Comparison of ENCODE assay signal across 20 mouse cellular contexts in the genomic region with DNA sequence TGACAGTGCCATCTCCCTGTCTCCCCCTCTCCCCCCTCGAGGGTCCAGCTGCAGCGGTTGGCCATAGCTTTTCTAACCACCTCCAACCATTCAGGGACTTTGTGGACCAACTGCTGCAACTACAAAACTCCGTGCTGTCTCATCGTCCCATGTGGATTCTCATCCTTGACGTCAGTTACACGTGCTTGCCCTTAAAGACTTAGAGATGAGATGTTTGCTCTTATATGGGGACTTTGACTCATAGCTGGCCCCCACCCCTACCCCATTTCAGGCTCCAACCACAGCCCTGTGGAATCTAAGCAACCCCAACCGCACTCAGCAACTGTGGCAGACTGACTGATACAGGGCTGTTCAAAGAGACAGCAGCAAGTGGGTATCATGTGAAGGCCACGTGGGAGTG. TPM values are rescaled to one million over a fixed set of nuclear protein-coding genes. Genes with fewer than 3 reads are reported as not detected.
DNase-seq lines count a peak whose midpoint lies in the region; ATAC-seq and TF ChIP-seq lines count a peak whose summit lies in the region.
"Had no signal": no experiment of that assay in that cellular context is flagged by ENCODE, and none has a peak within 500 bp of the region (broad histone marks: within the 10 kb centered on the region; RNA-seq: fewer than 3 reads in every experiment).

No protein-coding gene starts in this region.

- H3K79me2 ChIP-seq in CH12.LX (replicated peaks; ENCODE audit: control insufficient read depth, extremely low read depth, insufficient read depth, poor library complexity, severe bottlenecking) (no peaks in the 10 kb centered on the region), myocyte (ENCODE audit: control insufficient read depth, insufficient read depth) (no peaks in the 10 kb centered on the region)

- dilution Hi-C loops in CH12.LX (cut with MboI; ENCODE audit: extremely low pct_ligation_motif_present, extremely low pct_unique_long_range_greater_than_20kb, low sequenced_read_pairs), result no loop called here

- no peak for DNase-seq in limb, embryonic 11.5 days (ENCODE audit: low spot score)
- no peak for DNase-seq in limb, embryonic 10.5 days (ENCODE audit: low spot score)
- no peak for DNase-seq in CH12.LX (ENCODE audit: extremely low read depth)
- DNase-seq in embryonic facial prominence, embryonic 10.5 days (ENCODE audit: low spot score), result no peak
- no peak for DNase-seq in frontal cortex, postnatal 10 days (ENCODE audit: low spot score in 2 of 2)
- DNase-seq: adrenal gland, adult 2 months; adrenal gland, postnatal 25 days; cerebellum, adult 11 months; cerebellum, adult 9-10 months; gastrocnemius, adult 2 months; gastrocnemius, postnatal 25 days; heart, postnatal 4 days; kidney, adult 11 months had no signal

- H3K27me3 ChIP-seq in limb, embryonic 11.5 days (ENCODE audit: control insufficient read depth, insufficient read depth, low read length), result peaks cover 35% of the 10 kb centered on the region
- peaks cover 70% of the 10 kb centered on the region for H3K27me3 ChIP-seq in limb, embryonic 10.5 days (ENCODE audit: low read depth, poor library complexity, severe bottlenecking)
- H3K27me3 ChIP-seq in CH12.LX (replicated peaks), result peaks cover 43% of the 10 kb centered on the region
- peaks cover 60% of the 10 kb centered on the region for H3K27me3 ChIP-seq in embryonic facial prominence, embryonic 10.5 days (replicated peaks; ENCODE audit: low read depth, poor library complexity, severe bottlenecking)
- H3K27me3 ChIP-seq in myocyte (ENCODE audit: control insufficient read depth, insufficient read depth, insufficient read length), result no peaks in the 10 kb centered on the region

- no peak overlapping the region for H3K9ac ChIP-seq in limb, embryonic 11.5 days (ENCODE audit: low read length)
- no peak overlapping the region for H3K9ac ChIP-seq in CH12.LX (ENCODE audit: insufficient read depth, low read depth)

- no peak for TF ChIP-seq POLR2A in CH12.LX (IDR thresholded peaks at IDR 0.05; ENCODE audit: low read depth, low read length)
- TF ChIP-seq POLR2A in myocyte (IDR thresholded peaks at IDR 0.05; ENCODE audit: insufficient read length, low read depth), result no peak

- no peak for TF ChIP-seq EP300 in CH12.LX (IDR thresholded peaks at IDR 0.05; ENCODE audit: low read length)

- no peak for ATAC-seq in limb, embryonic 11.5 days (ENCODE audit: insufficient number of reproducible peaks, low FRiP score, low TSS enrichment, low read depth)
- no peak for ATAC-seq in cerebellum, adult (ENCODE audit: insufficient number of reproducible peaks, low FRiP score, low TSS enrichment)

- in situ Hi-C loops in CH12.LX (cut with MboI; ENCODE audit: low pct_ligation_motif_present, low pct_unique_long_range_greater_than_20kb, low sequenced_read_pairs), result no loop called here

- H3K4me2 ChIP-seq in limb, embryonic 11.5 days (ENCODE audit: low read depth, severe bottlenecking), result 0 out of 2 replicates have a peak overlapping the region, but pooled peaks have one; percentile 97
- H3K4me2 ChIP-seq in CH12.LX (ENCODE audit: insufficient read depth, low read depth, poor library complexity, severe bottlenecking), result no peak overlapping the region
- peak overlapping the region; percentile 77 for H3K4me2 ChIP-seq in myocyte (ENCODE audit: low read depth)

- H3K27ac ChIP-seq in limb, embryonic 11.5 days (replicated peaks; ENCODE audit: low read depth, low read length), result no peak overlapping the region
- no peak overlapping the region for H3K27ac ChIP-seq in limb, embryonic 10.5 days
- H3K27ac ChIP-seq in CH12.LX (ENCODE audit: insufficient read depth, low read depth), result no peak overlapping the region
- H3K27ac ChIP-seq in embryonic facial prominence, embryonic 10.5 days (replicated peaks), result no peak overlapping the region
- H3K27ac ChIP-seq: embryonic facial prominence, embryonic 13.5 days; forebrain, embryonic 12.5 days; heart, embryonic 13.5 days; hindbrain, embryonic 14.5 days had no signal

- H3K36me3 ChIP-seq in limb, embryonic 11.5 days (ENCODE audit: control insufficient read depth, insufficient read depth, low read length), result no peaks in the 10 kb centered on the region
- no peaks in the 10 kb centered on the region for H3K36me3 ChIP-seq in limb, embryonic 10.5 days
- H3K36me3 ChIP-seq in CH12.LX (replicated peaks in 1 of 2; ENCODE audit: control insufficient read depth in 1 of 2, insufficient read depth in 1 of 2, low read length in 1 of 2) (no peaks in the 10 kb centered on the region), myocyte (ENCODE audit: control insufficient read depth, insufficient read depth) (no peaks in the 10 kb centered on the region)
- no peaks in the 10 kb centered on the region for H3K36me3 ChIP-seq in embryonic facial prominence, embryonic 10.5 days (replicated peaks)
- H3K36me3 ChIP-seq: embryonic facial prominence, embryonic 13.5 days; forebrain, embryonic 12.5 days; heart, embryonic 13.5 days had no signal

- H3ac ChIP-seq in myocyte (ENCODE audit: control insufficient read depth, insufficient read length), result no peak overlapping the region

- no peak for TF ChIP-seq CTCF in CH12.LX (conservative IDR thresholded peaks at IDR 0.05 in 1 of 2, IDR thresholded peaks at IDR 0.05 in 1 of 2; ENCODE audit: low read depth in 2 of 2, low read length in 2 of 2)

- peaks cover 4% of the 10 kb centered on the region; the same call in 1 of the 2 replicates for H3K4me1 ChIP-seq in limb, embryonic 11.5 days (ENCODE audit: control insufficient read depth, insufficient read depth, low read length)
- H3K4me1 ChIP-seq in limb, embryonic 10.5 days, result peaks cover 18% of the 10 kb centered on the region
- H3K4me1 ChIP-seq in CH12.LX (ENCODE audit: control insufficient read depth in 1 of 2, insufficient read depth in 2 of 2), result peaks cover 0 to 15% of the 10 kb centered on the region in 2 experiments; a peak in 2 of 4 replicates
- peaks cover 41% of the 10 kb centered on the region for H3K4me1 ChIP-seq in embryonic facial prominence, embryonic 10.5 days

- 74% methylated on average over 8 of the region's 8 CpGs for WGBS in limb, embryonic 11.5 days
- 72% methylated on average over 8 of the region's 8 CpGs for WGBS in limb, embryonic 10.5 days
- 77% methylated on average over 8 of the region's 8 CpGs for WGBS in embryonic facial prominence, embryonic 10.5 days

- no peak overlapping the region for H3K4me3 ChIP-seq in limb, embryonic 11.5 days (ENCODE audit: low read depth, low read length)
- no peak overlapping the region for H3K4me3 ChIP-seq in limb, embryonic 10.5 days
- H3K4me3 ChIP-seq in CH12.LX (replicated peaks in 1 of 3; ENCODE audit: low read depth in 2 of 3, low read length in 2 of 3, poor library complexity in 1 of 3) (no peak overlapping the region), myocyte (peak overlapping the region; percentile 39)
- 0 out of 2 replicates have a peak overlapping the region, but pooled peaks have one; percentile 71 for H3K4me3 ChIP-seq in embryonic facial prominence, embryonic 10.5 days

- no peak for TF ChIP-seq RAD21 in CH12.LX (IDR thresholded peaks at IDR 0.05; ENCODE audit: low read depth, low read length)

- no peaks in the 10 kb centered on the region for H3K9me3 ChIP-seq in limb, embryonic 11.5 days (ENCODE audit: control insufficient read depth, low read length)
- no peaks in the 10 kb centered on the region for H3K9me3 ChIP-seq in limb, embryonic 10.5 days (replicated peaks)
- H3K9me3 ChIP-seq in CH12.LX (replicated peaks; ENCODE audit: low read length), result peaks cover 3% of the 10 kb centered on the region
- H3K9me3 ChIP-seq in embryonic facial prominence, embryonic 10.5 days, result no peaks in the 10 kb centered on the region
- H3K9me3 ChIP-seq: embryonic facial prominence, embryonic 13.5 days; forebrain, embryonic 12.5 days; heart, embryonic 13.5 days had no signal

TF ChIP-seq in CH12.LX, 34 proteins besides CTCF, POLR2A, EP300 and RAD21:
- TF ChIP-seq BHLHE40 (IDR thresholded peaks at IDR 0.05; ENCODE audit: low read depth, low read length) (peak; percentile 35), PAX5 (IDR thresholded peaks at IDR 0.05; ENCODE audit: low read length) (no peak)

TF ChIP-seq in myocyte, 11 proteins besides CTCF, POLR2A, EP300 and RAD21:
- TF ChIP-seq USF1 (IDR thresholded peaks at IDR 0.05; ENCODE audit: low read depth) (no peak), MYOG (IDR thresholded peaks at IDR 0.05; ENCODE audit: control insufficient read depth in 1 of 3, insufficient read depth in 1 of 3, insufficient read length in 2 of 3, low read depth in 2 of 3) (no peak), SRF (IDR thresholded peaks at IDR 0.05; ENCODE audit: control insufficient read depth, insufficient read length, low read depth) (no peak), MAX (IDR thresholded peaks at IDR 0.05; ENCODE audit: low read depth) (peak; percentile 13), E2F4 (IDR thresholded peaks at IDR 0.05; ENCODE audit: insufficient read depth) (no peak)
TF ChIP-seq in myocyte: peak in this region for 1.

RNA-seq across cellular contexts. Expression of a gene that starts 0.9 kb away (rescaled TPM):
- 0.09 and 0.32 TPM in 2 replicates for polyA plus RNA-seq in limb, embryonic 11.5 days (2014; fragmentation: Nextera tagmentation; extraction: Ambion mirVana)
- 0.06 and 0.21 TPM in 2 replicates for polyA plus RNA-seq in limb, embryonic 10.5 days (2016; fragmentation: Nextera tagmentation; extraction: Ambion mirVana)
- total RNA-seq in CH12.LX (2012; rRNA removed) (not detected in 2 replicates), CH12.LX (2014; rRNA removed) (not detected in 2 replicates)
- polyA plus RNA-seq in CH12.LX (2012; ENCODE audit: insufficient read length, low read depth) (not detected in 2 replicates), myocyte (2012; fragmentation: generic; extraction: Trizol) (13.5 TPM)
- 0.72 and 0.99 TPM in 2 replicates for polyA plus RNA-seq in embryonic facial prominence, embryonic 10.5 days (2016; fragmentation: Nextera tagmentation; extraction: Ambion mirVana)
- total RNA-seq: granulocyte monocyte progenitor cell, adult 5-6 weeks had no signal

RNA-seq across cellular contexts. Expression of a gene that starts 29.0 kb away (rescaled TPM):
- 1.4 and 1.8 TPM in 2 replicates for polyA plus RNA-seq in limb, embryonic 11.5 days (2014; fragmentation: Nextera tagmentation; extraction: Ambion mirVana)
- polyA plus RNA-seq in limb, embryonic 10.5 days (2016; fragmentation: Nextera tagmentation; extraction: Ambion mirVana), result 1.9 and 2.0 TPM in 2 replicates
- total RNA-seq in CH12.LX (2012; rRNA removed) (not detected in 2 replicates), CH12.LX (2014; rRNA removed) (not detected in 2 replicates)
- polyA plus RNA-seq in CH12.LX (2012; ENCODE audit: insufficient read length, low read depth) (not detected in 2 replicates), myocyte (2012; fragmentation: generic; extraction: Trizol) (1.6 TPM)
- 3.9 and 5.8 TPM in 2 replicates for polyA plus RNA-seq in embryonic facial prominence, embryonic 10.5 days (2016; fragmentation: Nextera tagmentation; extraction: Ambion mirVana)
- total RNA-seq: granulocyte monocyte progenitor cell, adult 5-6 weeks had no signal

RNA-seq across cellular contexts. Expression of a gene that starts 29.9 kb away (rescaled TPM):
- polyA plus RNA-seq in limb, embryonic 11.5 days (2014; fragmentation: Nextera tagmentation; extraction: Ambion mirVana), result 7.2 and 7.3 TPM in 2 replicates
- polyA plus RNA-seq in limb, embryonic 10.5 days (2016; fragmentation: Nextera tagmentation; extraction: Ambion mirVana), result 5.4 and 6.2 TPM in 2 replicates
- total RNA-seq in CH12.LX (2012; rRNA removed), result 14.0 and 14.6 TPM in 2 replicates
- total RNA-seq in CH12.LX (2014; rRNA removed), result 14.6 and 15.2 TPM in 2 replicates
- polyA plus RNA-seq in CH12.LX (2012; ENCODE audit: insufficient read length, low read depth), result 25.1 and 32.4 TPM in 2 replicates
- 11.4 and 12.1 TPM in 2 replicates for polyA plus RNA-seq in embryonic facial prominence, embryonic 10.5 days (2016; fragmentation: Nextera tagmentation; extraction: Ambion mirVana)
- 6.6 TPM for polyA plus RNA-seq in myocyte (2012; fragmentation: generic; extraction: Trizol)

Comparison
In these comparisons a context has a peak if more than half of its experiments do, and no peak if none do; other contexts are left out.
1. H3K4me3 ChIP-seq: peak in embryonic facial prominence, embryonic 10.5 days (single experiment) and myocyte (single experiment); none in limb, embryonic 11.5 days (single experiment), limb, embryonic 10.5 days (single experiment) and CH12.LX (0 of 3).